Mouse (Mus musculus) thymus, postnatal 25 days (tissue): ENCODE measurements around the gene Gm6882.
"Not testable (repeated sequence)": the region's sequence is repeated elsewhere in the genome, so short reads cannot be mapped to it uniquely, and the experiment has no call there.

Source experiments
- DNase-seq: peaks from one replicate; pipeline ENCODE4 v3.0.0; 2022

The Gm6882 gene

GRCm38 (mm10) chr7:21432645-21433044 is at the start of gene Gm6882:
TSS of gene Gm6882 (minus strand) at chr7:21432745.
- not testable (repeated sequence) for DNase-seq
